Mouse (Mus musculus): ENCODE results near the gene Gen1.

Gen1 gene

GRCm38 (mm10) chr12:11265382-11266281 is at the start of gene Gen1, which contains the start of gene Smc6:
Gen1 (minus strand) TSS chr12:11265801.
Smc6 (plus strand) TSS chr12:11265886.
- DNase-seq (ENCODE audit: low read depth, low spot score), result peak; percentile 97

GRCm38 (mm10) chr12:11313840-11314239 is 48.2 kb upstream of the Gen1 start:
- DNase-seq (ENCODE audit: low read depth, low spot score), result no peak

- no peak for DNase-seq (ENCODE audit: low read depth, low spot score)
These were observed 45.5 kb upstream of the Gen1 start for GRCm38 (mm10) chr12:11311106-11311505.

- DNase-seq (ENCODE audit: low read depth, low spot score), result no peak
These were observed 41.4 kb upstream of the Gen1 start for GRCm38 (mm10) chr12:11306753-11307645.

- DNase-seq (ENCODE audit: low read depth, low spot score), result no peak
These were observed 35.3 kb upstream of the Gen1 start for GRCm38 (mm10) chr12:11300858-11301257.

GRCm38 (mm10) chr12:11286382-11286781 is 20.8 kb upstream of the Gen1 start:
- no peak for DNase-seq (ENCODE audit: low read depth, low spot score)

GRCm38 (mm10) chr12:11281584-11281983 is 16.0 kb upstream of the Gen1 start:
- no peak for DNase-seq (ENCODE audit: low read depth, low spot score)

GRCm38 (mm10) chr12:11279886-11280285 is 14.3 kb upstream of the Gen1 start:
- no peak for DNase-seq (ENCODE audit: low read depth, low spot score)

GRCm38 (mm10) chr12:11277207-11277606 is 11.6 kb upstream of the Gen1 start:
- no peak for DNase-seq (ENCODE audit: low read depth, low spot score)

GRCm38 (mm10) chr12:11276632-11277031 is 11.0 kb upstream of the Gen1 start:
- DNase-seq (ENCODE audit: low read depth, low spot score), result no peak

- DNase-seq (ENCODE audit: low read depth, low spot score), result no peak
These were observed 7.6 kb upstream of the Gen1 start for GRCm38 (mm10) chr12:11273185-11273584.

- DNase-seq (ENCODE audit: low read depth, low spot score), result no peak
These were observed 7.0 kb upstream of the Gen1 start for GRCm38 (mm10) chr12:11272568-11272967.

- no peak for DNase-seq (ENCODE audit: low read depth, low spot score)
These were observed 1.4 kb upstream of the Gen1 start for GRCm38 (mm10) chr12:11267030-11267429.

GRCm38 (mm10) chr12:11266282-11266985 is 833 bp upstream of the Gen1 start:
- DNase-seq (ENCODE audit: low read depth, low spot score), result no peak

GRCm38 (mm10) chr12:11264895-11265294 is 706 bp downstream of the Gen1 start:
- no peak for DNase-seq (ENCODE audit: low read depth, low spot score)

- DNase-seq (ENCODE audit: low read depth, low spot score), result no peak
These were observed 15.3 kb downstream of the Gen1 start for GRCm38 (mm10) chr12:11250322-11250721.

- DNase-seq (ENCODE audit: low read depth, low spot score), result no peak
These were observed 18.1 kb downstream of the Gen1 start for GRCm38 (mm10) chr12:11247460-11247859.

- no peak for DNase-seq (ENCODE audit: low read depth, low spot score)
These were observed 29.6 kb downstream of the Gen1 start for GRCm38 (mm10) chr12:11235996-11236395.

- DNase-seq (ENCODE audit: low read depth, low spot score), result no peak
These were observed 35.3 kb downstream of the Gen1 start for GRCm38 (mm10) chr12:11230267-11230666.

- DNase-seq (ENCODE audit: low read depth, low spot score), result no peak
These were observed 38.9 kb downstream of the Gen1 start for GRCm38 (mm10) chr12:11226529-11227268.

GRCm38 (mm10) chr12:11226123-11226522 is 39.5 kb downstream of the Gen1 start:
- no peak for DNase-seq (ENCODE audit: low read depth, low spot score)

Data from WW6 (cell line).